16 mouse cellular contexts compared by ENCODE assay signal in genomic region chr6:3369527-3369926, GRCm38 (mm10).
"Had no signal": no experiment of that assay in that cellular context is flagged by ENCODE, and none has a peak within 500 bp of the region (broad histone marks: within the 10 kb centered on the region; RNA-seq: fewer than 3 reads in every experiment).

No protein-coding gene starts in this region.

- DNase-seq: retina, postnatal 1 day; right cerebral cortex, adult 18-20 months; right cerebral cortex, postnatal 14 days; right cerebral cortex, postnatal 25 days; right cerebral cortex, postnatal 4 days; spleen, adult 18-20 months; thymus, adult 18-20 months; thymus, adult 2 months; thymus, postnatal 14 days; thymus, postnatal 25 days; thymus, postnatal 36 days; thymus, postnatal 4 days had no signal

- H3K9me3 ChIP-seq: neural tube, embryonic 15.5 days; stomach, embryonic 15.5 days had no signal

- H3K4me3 ChIP-seq: neural tube, embryonic 13.5 days; neural tube, embryonic 15.5 days; stomach, embryonic 15.5 days had no signal

- H3K4me2 ChIP-seq: neural tube, embryonic 13.5 days; neural tube, embryonic 15.5 days; stomach, embryonic 15.5 days had no signal

- H3K4me1 ChIP-seq: neural tube, embryonic 13.5 days; neural tube, embryonic 15.5 days; stomach, embryonic 15.5 days had no signal

- H3K27me3 ChIP-seq: neural tube, embryonic 13.5 days; neural tube, embryonic 15.5 days; stomach, embryonic 15.5 days had no signal

- H3K9ac ChIP-seq: neural tube, embryonic 13.5 days; neural tube, embryonic 15.5 days; stomach, embryonic 15.5 days had no signal

- H3K27ac ChIP-seq: neural tube, embryonic 13.5 days; neural tube, embryonic 15.5 days; stomach, embryonic 15.5 days; stomach, postnatal 0 days had no signal

- H3K36me3 ChIP-seq: neural tube, embryonic 13.5 days; neural tube, embryonic 15.5 days; stomach, embryonic 15.5 days had no signal
